Mouse (Mus musculus) midbrain, postnatal 0 days (tissue): ENCODE results near the gene Letm1. TPM values are rescaled to one million over a fixed set of nuclear protein-coding genes. Genes with fewer than 3 reads are reported as not detected.
A peak's percentile ranks its signal among the peaks of the same experiment; 100 is the strongest.

Source experiments
- ATAC-seq: fragments of 200-750 bp; cut with Nextera tagmentation; 2 replicates; pipeline ENCODE4 v1.8.0; 2017; ENCODE audit warnings: moderate number of reproducible peaks, mild to moderate bottlenecking, moderate TSS enrichment, moderate library complexity; ENCODE audit not compliant: low FRiP score
- DNase-seq: peaks from one replicate; pipeline ENCODE4 v3.0.0-alpha.2; 2015; ENCODE audit warnings: low spot score
- H3K27ac ChIP-seq: fragments of 300-500 bp; sonication (generic); 2 replicates; pipeline ENCODE4 v1.5.1; 2014; ENCODE audit warnings: low read depth, mild to moderate bottlenecking, low read length, mixed read lengths
- H3K27me3 ChIP-seq: fragments of 300-500 bp; sonication (generic); 2 replicates; pipeline ENCODE4 v1.6.1; 2014; ENCODE audit warnings: low read length, control low read depth, mixed read lengths; ENCODE audit not compliant: insufficient read depth
- H3K36me3 ChIP-seq: fragments of 300-500 bp; sonication (generic); 2 replicates; pipeline ENCODE4 v1.6.1; 2014; ENCODE audit warnings: low read length, control low read depth, mixed read lengths; ENCODE audit not compliant: insufficient read depth
- H3K4me1 ChIP-seq: fragments of 300-500 bp; sonication (generic); 2 replicates; pipeline ENCODE4 v1.6.1; 2014; ENCODE audit warnings: mild to moderate bottlenecking, control low read depth, antibody characterized with exemption, low read length, mixed read lengths; ENCODE audit not compliant: insufficient read depth
- H3K4me2 ChIP-seq: fragments of 300-500 bp; sonication (generic); 2 replicates; pipeline ENCODE4 v1.6.1; 2014; ENCODE audit warnings: low read depth, mild to moderate bottlenecking, low read length, mixed read lengths; ENCODE audit not compliant: poor library complexity, severe bottlenecking
- H3K4me3 ChIP-seq: fragments of 300-500 bp; sonication (generic); 2 replicates; pipeline ENCODE4 v1.5.1; 2014; ENCODE audit warnings: low read depth, mild to moderate bottlenecking, low read length, moderate library complexity
- H3K9ac ChIP-seq: fragments of 300-500 bp; sonication (generic); replicated peaks from 2 replicates; pipeline ENCODE4 v1.6.1; 2014; ENCODE audit warnings: mild to moderate bottlenecking, low read length, moderate library complexity, mixed read lengths; ENCODE audit not compliant: poor library complexity, severe bottlenecking
- H3K9me3 ChIP-seq: fragments of 300-500 bp; sonication (generic); 2 replicates; pipeline ENCODE4 v1.6.1; 2016; ENCODE audit warnings: low read length, control low read depth
- CTCF ChIP-seq: IDR thresholded peaks from 2 replicates; pipeline ENCODE4 v1.5.1; 2016; ENCODE audit warnings: antibody characterized with exemption, mild to moderate bottlenecking
- WGBS: fragments of 180-500 bp; shearing (Covaris S2); extraction: QIAGEN DNeasy Blood & Tissue Kit; methylation state at CpG from one replicate; pipeline ENCODE4 v1.1.7; 2014; 5-methylcytosine and 5-hydroxymethylcytosine counted together
- polyA plus RNA-seq: library from polyadenylated mRNA; unstranded; fragments of >200 nt; fragmentation: Nextera tagmentation; extraction: Ambion mirVana; gene quantifications from 2 replicates; pipeline ENCODE4 v1.2.1, GENCODE M21; 2015
- total RNA-seq: library from RNA; depleted of rRNA; stranded (reverse); fragments of >200 nt; gene quantifications from 2 replicates; pipeline ENCODE4 v1.2.3, GENCODE M21; 2014

Letm1 gene
- total and polyA plus RNA-seq, 2 experiments from 2014 or later = 61.7 to 78.2 TPM

- no peak overlapping the region for H3K4me3 ChIP-seq
- no peak overlapping the region for H3K4me2 ChIP-seq
- DNase-seq = no peak
- no peak overlapping the region for H3K27ac ChIP-seq
- no peak for TF ChIP-seq CTCF
- H3K4me1 ChIP-seq = 0 out of 2 replicates have a peak, but pooled peaks cover 5% of the 10 kb centered on the region
- H3K36me3 ChIP-seq = peaks cover 26% of the 10 kb centered on the region
- H3K9ac ChIP-seq = no peak overlapping the region
- H3K27me3 ChIP-seq = no peaks in the 10 kb centered on the region
- H3K9me3 ChIP-seq = no peaks in the 10 kb centered on the region
- ATAC-seq = no peak
These were observed 5.4 kb downstream of the Letm1 start for GRCm38 (mm10) chr5:33777195-33777594.

GRCm38 (mm10) chr5:33743481-33743880 lies 39.1 kb downstream of the Letm1 start:
- Histone ChIP-seq H3K4me3 (no peak overlapping the region), H3K4me2 (no peak overlapping the region), H3K4me1 (no peaks in the 10 kb centered on the region), H3K27me3 (no peaks in the 10 kb centered on the region), H3K27ac (no peak overlapping the region), H3K36me3 (peaks cover 73% of the 10 kb centered on the region), H3K9me3 (no peaks in the 10 kb centered on the region), H3K9ac (no peak overlapping the region)
- DNase-seq (no peak), ATAC-seq (no peak)
- TF ChIP-seq CTCF = no peak
- WGBS = 95% methylated on average over 8 of the region's 8 CpGs

DNA sequence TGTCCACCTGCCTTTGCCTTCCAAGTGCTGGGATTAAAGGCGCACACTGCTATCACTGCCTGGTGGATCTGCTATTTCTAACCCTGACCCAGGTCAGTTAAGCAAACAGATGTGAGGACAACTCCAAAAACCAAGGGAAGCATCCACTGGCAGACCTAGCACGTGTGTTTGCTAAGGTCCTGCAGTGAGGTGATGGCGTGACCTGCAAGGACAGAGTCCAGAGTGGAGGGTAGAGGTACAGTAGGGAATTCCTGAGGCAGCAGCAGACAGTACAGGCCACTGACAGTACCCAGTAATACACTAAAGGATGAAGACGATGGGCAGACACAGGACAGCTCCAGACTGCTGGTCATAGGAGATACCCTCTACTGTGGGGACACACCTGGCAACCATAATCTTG lies 42.1 kb downstream of the Letm1 start:
- no peak for TF ChIP-seq CTCF
- Histone ChIP-seq H3K4me2 (no peak overlapping the region), H3K9ac (no peak overlapping the region), H3K4me1 (no peaks in the 10 kb centered on the region), H3K27ac (no peak overlapping the region), H3K27me3 (no peaks in the 10 kb centered on the region), H3K9me3 (no peaks in the 10 kb centered on the region), H3K4me3 (no peak overlapping the region), H3K36me3 (peaks cover 45% of the 10 kb centered on the region)
- no peak for ATAC-seq
- 90% methylated on average over 4 of the region's 4 CpGs for WGBS
- DNase-seq = no peak

GRCm38 (mm10) chr5:33738341-33738740 lies 44.3 kb downstream of the Letm1 start:
- H3K27me3 ChIP-seq = no peaks in the 10 kb centered on the region
- no peak overlapping the region for H3K27ac ChIP-seq
- H3K9me3 ChIP-seq = no peaks in the 10 kb centered on the region
- no peak for TF ChIP-seq CTCF
- no peak overlapping the region for H3K4me2 ChIP-seq
- ATAC-seq (no peak), DNase-seq (no peak)
- no peaks in the 10 kb centered on the region for H3K4me1 ChIP-seq
- H3K36me3 ChIP-seq = peaks cover 28% of the 10 kb centered on the region
- H3K4me3 ChIP-seq = no peak overlapping the region
- no peak overlapping the region for H3K9ac ChIP-seq

DNA sequence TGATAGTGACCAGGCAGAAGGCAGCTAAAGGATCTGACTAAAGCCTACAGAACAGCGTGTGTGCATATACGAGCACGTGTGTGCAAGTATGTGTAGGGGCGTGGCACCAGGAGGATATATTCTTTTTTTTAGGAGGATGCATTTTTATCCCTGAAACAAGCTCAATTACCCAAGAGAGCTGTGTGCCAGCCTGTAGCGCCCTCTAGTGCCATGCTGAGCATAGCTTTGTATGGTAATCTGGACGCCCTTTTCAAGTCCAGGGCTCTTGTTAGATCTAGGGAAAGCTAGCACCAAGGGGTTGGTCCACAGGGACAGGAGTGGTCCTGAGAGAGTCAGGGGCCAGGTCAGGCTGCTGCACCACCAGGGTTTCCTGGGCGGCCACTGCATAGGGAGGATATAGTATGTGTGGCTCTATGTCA lies 44.7 kb downstream of the Letm1 start:
- Histone ChIP-seq H3K4me3 (no peak overlapping the region), H3K4me2 (no peak overlapping the region), H3K9ac (no peak overlapping the region), H3K9me3 (no peaks in the 10 kb centered on the region), H3K27ac (no peak overlapping the region), H3K27me3 (no peaks in the 10 kb centered on the region), H3K4me1 (no peaks in the 10 kb centered on the region), H3K36me3 (peaks cover 24% of the 10 kb centered on the region)
- no peak; the same call in 1 of the 2 replicates for ATAC-seq
- peak; percentile 85 for TF ChIP-seq CTCF
- peak; percentile 81 for DNase-seq
- WGBS = 20% methylated on average over 7 of the region's 7 CpGs

DNA sequence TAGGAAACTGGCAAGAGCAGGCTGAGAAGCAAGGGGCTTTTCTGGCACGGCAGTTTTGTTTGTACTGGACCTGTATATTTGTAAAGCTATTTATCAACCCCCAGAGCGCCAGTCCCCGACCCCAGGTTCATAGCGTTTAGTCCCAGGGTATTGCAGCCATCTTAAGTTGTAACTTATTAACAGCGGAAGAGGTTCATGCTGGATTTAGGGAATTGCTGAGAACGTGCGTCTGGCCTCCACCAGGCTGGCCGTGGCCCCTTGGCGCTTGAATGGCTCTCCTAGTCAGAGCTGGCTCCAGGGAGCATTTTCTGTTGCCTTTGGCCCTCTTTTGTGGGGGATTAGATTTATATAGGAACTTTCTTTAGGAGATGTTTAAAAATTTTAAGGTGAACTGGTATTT lies 46.4 kb downstream of the Letm1 start:
- H3K36me3 ChIP-seq = peaks cover 9% of the 10 kb centered on the region
- ATAC-seq (no peak), DNase-seq (no peak)
- H3K9me3 ChIP-seq = no peaks in the 10 kb centered on the region
- WGBS = 75% methylated on average over 9 of the region's 9 CpGs
- no peaks in the 10 kb centered on the region for H3K27me3 ChIP-seq
- no peak overlapping the region for H3K27ac ChIP-seq
- H3K4me2 ChIP-seq = no peak overlapping the region
- H3K9ac ChIP-seq = no peak overlapping the region
- H3K4me1 ChIP-seq = no peaks in the 10 kb centered on the region
- no peak overlapping the region for H3K4me3 ChIP-seq
- no peak for TF ChIP-seq CTCF
